Mouse (Mus musculus): ENCODE measurements at regions not wholly inside any gene's neighbourhood (a gene's known extent, or its start where the extent isn't known, plus 50 kb on each side); places are given as distances from the start of the nearest gene placed in this dataset.

- 67% methylated on average over 3 of the region's 3 CpGs for WGBS
Measured at GRCm38 (mm10) chr14:36612860-36613259, 355.7 kb downstream of the Ccser2 start.

GRCm38 (mm10) chr14:36584065-36584635 is 384.4 kb downstream of the Ccser2 start:
- Histone ChIP-seq H3K9me3 (no peaks in the 10 kb centered on the region), H3K4me3 (no peak overlapping the region), H3K36me3 (no peaks in the 10 kb centered on the region), H3K27ac (no peak overlapping the region), H3K27me3 (ENCODE audit: insufficient read depth, poor library complexity, severe bottlenecking) (no peaks in the 10 kb centered on the region), H3K4me1 (no peaks in the 10 kb centered on the region)
- WGBS = 58% methylated on average over 4 of the region's 4 CpGs
- no peak for DNase-seq (ENCODE audit: low spot score)

More at GRCm38 (mm10) chr14:36612860-36613259, 355.7 kb downstream of the Ccser2 start:
- no peaks in the 10 kb centered on the region for H3K4me1 ChIP-seq
- H3K4me3 ChIP-seq = no peak overlapping the region
- no peaks in the 10 kb centered on the region for H3K9me3 ChIP-seq
- no peaks in the 10 kb centered on the region for H3K27me3 ChIP-seq (ENCODE audit: insufficient read depth, poor library complexity, severe bottlenecking)
- no peaks in the 10 kb centered on the region for H3K36me3 ChIP-seq
- DNase-seq (ENCODE audit: low spot score) = peak; percentile 75
- no peak overlapping the region for H3K27ac ChIP-seq

- Histone ChIP-seq H3K27me3 (ENCODE audit: insufficient read depth, poor library complexity, severe bottlenecking) (no peaks in the 10 kb centered on the region), H3K4me1 (no peaks in the 10 kb centered on the region), H3K27ac (no peak overlapping the region), H3K4me3 (no peak overlapping the region), H3K36me3 (no peaks in the 10 kb centered on the region), H3K9me3 (no peaks in the 10 kb centered on the region)
- DNase-seq (ENCODE audit: low spot score) = no peak
- WGBS = 80% methylated on average over 3 of the region's 3 CpGs
Measured at GRCm38 (mm10) chr14:36583338-36584064, 385.1 kb downstream of the Ccser2 start.

GRCm38 (mm10) chr14:36563229-36563865 is 405.2 kb downstream of the Ccser2 start:
- WGBS = 68% methylated on average over 3 of the region's 3 CpGs
- DNase-seq (ENCODE audit: low spot score) = no peak
- Histone ChIP-seq H3K9me3 (no peaks in the 10 kb centered on the region), H3K27ac (no peak overlapping the region), H3K4me1 (no peaks in the 10 kb centered on the region), H3K27me3 (ENCODE audit: insufficient read depth, poor library complexity, severe bottlenecking) (no peaks in the 10 kb centered on the region), H3K4me3 (no peak overlapping the region), H3K36me3 (no peaks in the 10 kb centered on the region)

GRCm38 (mm10) chr14:36537402-36537801 is 431.2 kb downstream of the Ccser2 start:
- DNase-seq (ENCODE audit: low spot score) = no peak
- H3K4me1 ChIP-seq = no peaks in the 10 kb centered on the region
- WGBS = 77% methylated on average over 5 of the region's 5 CpGs

GRCm38 (mm10) chr14:36527310-36527709 is 432.6 kb downstream of the 4930474N05Rik start:
- 82% methylated on average over 1 of the region's 1 CpGs for WGBS
- no peak overlapping the region for H3K4me3 ChIP-seq
- H3K9me3 ChIP-seq = no peaks in the 10 kb centered on the region
- H3K36me3 ChIP-seq = no peaks in the 10 kb centered on the region
- H3K27me3 ChIP-seq (ENCODE audit: insufficient read depth, poor library complexity, severe bottlenecking) = no peaks in the 10 kb centered on the region
- DNase-seq (ENCODE audit: low spot score) = no peak
- no peaks in the 10 kb centered on the region for H3K4me1 ChIP-seq
- H3K27ac ChIP-seq = no peak overlapping the region

More at GRCm38 (mm10) chr14:36537402-36537801, 431.2 kb downstream of the Ccser2 start:
- Histone ChIP-seq H3K9me3 (no peaks in the 10 kb centered on the region), H3K27me3 (ENCODE audit: insufficient read depth, poor library complexity, severe bottlenecking) (no peaks in the 10 kb centered on the region), H3K36me3 (no peaks in the 10 kb centered on the region), H3K27ac (no peak overlapping the region), H3K4me3 (no peak overlapping the region)

GRCm38 (mm10) chr14:36525591-36526037 is 430.9 kb downstream of the 4930474N05Rik start:
- no peaks in the 10 kb centered on the region for H3K9me3 ChIP-seq
- no peaks in the 10 kb centered on the region for H3K4me1 ChIP-seq
- no peaks in the 10 kb centered on the region for H3K27me3 ChIP-seq (ENCODE audit: insufficient read depth, poor library complexity, severe bottlenecking)
- H3K36me3 ChIP-seq = no peaks in the 10 kb centered on the region
- no peak overlapping the region for H3K27ac ChIP-seq
- DNase-seq (ENCODE audit: low spot score) = no peak
- H3K4me3 ChIP-seq = no peak overlapping the region

- 76% methylated on average over 2 of the region's 2 CpGs for WGBS
- Histone ChIP-seq H3K4me3 (no peak overlapping the region), H3K36me3 (no peaks in the 10 kb centered on the region), H3K27ac (no peak overlapping the region), H3K27me3 (ENCODE audit: insufficient read depth, poor library complexity, severe bottlenecking) (no peaks in the 10 kb centered on the region), H3K4me1 (no peaks in the 10 kb centered on the region), H3K9me3 (no peaks in the 10 kb centered on the region)
- no peak for DNase-seq (ENCODE audit: low spot score)
Measured at GRCm38 (mm10) chr14:36502076-36502994, 407.6 kb downstream of the 4930474N05Rik start.

- WGBS = 85% methylated on average over 2 of the region's 2 CpGs
- no peaks in the 10 kb centered on the region for H3K27me3 ChIP-seq (ENCODE audit: insufficient read depth, poor library complexity, severe bottlenecking)
Measured at GRCm38 (mm10) chr14:36499323-36499722, 404.6 kb downstream of the 4930474N05Rik start.

GRCm38 (mm10) chr14:36485499-36485898 is 390.8 kb downstream of the 4930474N05Rik start:
- Histone ChIP-seq H3K27ac (no peak overlapping the region), H3K36me3 (no peaks in the 10 kb centered on the region), H3K9me3 (no peaks in the 10 kb centered on the region), H3K4me1 (no peaks in the 10 kb centered on the region), H3K4me3 (no peak overlapping the region), H3K27me3 (ENCODE audit: insufficient read depth, poor library complexity, severe bottlenecking) (no peaks in the 10 kb centered on the region)
- DNase-seq (ENCODE audit: low spot score) = no peak

More at GRCm38 (mm10) chr14:36499323-36499722, 404.6 kb downstream of the 4930474N05Rik start:
- Histone ChIP-seq H3K36me3 (no peaks in the 10 kb centered on the region), H3K9me3 (no peaks in the 10 kb centered on the region), H3K27ac (no peak overlapping the region), H3K4me3 (no peak overlapping the region), H3K4me1 (no peaks in the 10 kb centered on the region)
- no peak for DNase-seq (ENCODE audit: low spot score)

GRCm38 (mm10) chr14:36471617-36472016 is 376.9 kb downstream of the 4930474N05Rik start:
- DNase-seq (ENCODE audit: low spot score) = no peak
- Histone ChIP-seq H3K4me3 (no peak overlapping the region), H3K27ac (no peak overlapping the region), H3K36me3 (no peaks in the 10 kb centered on the region), H3K9me3 (no peaks in the 10 kb centered on the region), H3K27me3 (ENCODE audit: insufficient read depth, poor library complexity, severe bottlenecking) (no peaks in the 10 kb centered on the region), H3K4me1 (no peaks in the 10 kb centered on the region)
- 74% methylated on average over 2 of the region's 2 CpGs for WGBS

- WGBS = 64% methylated on average over 1 of the region's 1 CpGs
- Histone ChIP-seq H3K4me3 (no peak overlapping the region), H3K4me1 (no peaks in the 10 kb centered on the region), H3K27ac (no peak overlapping the region), H3K27me3 (ENCODE audit: insufficient read depth, poor library complexity, severe bottlenecking) (no peaks in the 10 kb centered on the region), H3K36me3 (no peaks in the 10 kb centered on the region), H3K9me3 (no peaks in the 10 kb centered on the region)
- no peak for DNase-seq (ENCODE audit: low spot score)
Measured at GRCm38 (mm10) chr14:36470362-36470761, 375.6 kb downstream of the 4930474N05Rik start.
